Mouse (Mus musculus) ES-E14 (cell line): ENCODE results near the gene Ppp1r13b.

Source experiments
- HCFC1 ChIP-seq: IDR thresholded peaks from 2 replicates; pipeline ENCODE4 v1.6.1; 2012; ENCODE audit warnings: low read length, inconsistent platforms, borderline replicate concordance; ENCODE audit not compliant: insufficient read depth
- MAFK ChIP-seq: IDR thresholded peaks from 2 replicates; pipeline ENCODE4 v1.6.1; 2014; ENCODE audit warnings: mild to moderate bottlenecking, low read depth, low read length, inconsistent platforms; ENCODE audit not compliant: insufficient read depth
- ZNF384 ChIP-seq: IDR thresholded peaks from 2 replicates; pipeline ENCODE4 v1.6.1; 2012; ENCODE audit warnings: low read depth, low read length, inconsistent platforms

- TF ChIP-seq MAFK (no peak), HCFC1 (no peak), ZNF384 (no peak)
Measured at GRCm38 (mm10) chr12:111803538-111803937, 104.4 kb downstream of the Ppp1r13b start.
